Mouse (Mus musculus) gastrocnemius, postnatal 25 days (tissue): ENCODE measurements around the gene Plch2. TPM values are rescaled to one million over a fixed set of nuclear protein-coding genes. Genes with fewer than 3 reads are reported as not detected.

Experiments used
- DNase-seq: peaks from one replicate; pipeline ENCODE4 v3.0.0; 2022
- total RNA-seq, 2 experiments: library from RNA; stranded (reverse); gene quantifications; 1 replicate in 1 of 2; 2 replicates in 1 of 2; pipeline ENCODE4 v1.2.3; 2021

The Plch2 gene
- total RNA-seq, 2 experiments from 2014 or later: 0.05 to 0.21 TPM

DNA sequence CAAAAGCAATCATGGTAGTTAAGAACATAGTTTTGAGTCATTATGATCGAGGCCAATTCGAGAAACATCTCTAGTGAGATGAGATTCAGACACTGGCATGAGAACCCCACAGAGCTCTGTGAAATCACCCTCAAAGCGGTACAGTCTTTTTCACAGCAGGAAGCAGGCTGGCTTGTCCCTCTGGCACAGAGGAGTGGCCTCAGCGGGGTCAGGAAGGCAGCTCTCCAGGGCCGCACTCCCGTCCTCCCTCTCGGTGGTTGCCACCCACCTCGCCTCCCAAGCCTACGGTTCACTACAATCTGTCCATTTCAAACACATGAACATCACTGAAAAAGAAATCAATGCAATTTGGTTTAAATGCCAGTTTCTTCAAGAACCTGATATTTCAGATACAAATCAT lies 17.8 kb upstream of the Plch2 start:
- no peak for DNase-seq

DNA sequence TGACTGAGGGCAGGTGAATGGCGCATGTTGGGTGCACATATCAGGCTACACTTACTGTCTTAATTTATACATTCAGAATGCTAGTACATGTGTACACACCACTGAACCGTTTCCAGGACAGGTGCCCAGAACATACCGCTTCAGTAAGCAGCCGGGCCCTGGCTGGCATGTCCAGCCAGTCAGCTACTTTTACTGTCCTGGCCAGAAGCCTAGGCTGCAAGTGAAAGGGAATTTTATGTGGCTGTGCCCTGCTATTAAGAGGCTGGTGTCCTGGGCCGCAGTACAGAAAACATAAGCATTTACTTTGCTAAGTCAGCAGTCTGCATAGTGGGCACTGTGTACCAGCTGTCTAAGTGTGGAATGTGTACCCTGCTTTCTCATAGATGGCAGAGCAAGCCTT lies 14.3 kb upstream of the Plch2 start:
- peak; percentile 63 for DNase-seq

GRCm38 (mm10) chr4:155070199-155070598 lies 13.6 kb upstream of the Plch2 start:
- no peak for DNase-seq

DNA sequence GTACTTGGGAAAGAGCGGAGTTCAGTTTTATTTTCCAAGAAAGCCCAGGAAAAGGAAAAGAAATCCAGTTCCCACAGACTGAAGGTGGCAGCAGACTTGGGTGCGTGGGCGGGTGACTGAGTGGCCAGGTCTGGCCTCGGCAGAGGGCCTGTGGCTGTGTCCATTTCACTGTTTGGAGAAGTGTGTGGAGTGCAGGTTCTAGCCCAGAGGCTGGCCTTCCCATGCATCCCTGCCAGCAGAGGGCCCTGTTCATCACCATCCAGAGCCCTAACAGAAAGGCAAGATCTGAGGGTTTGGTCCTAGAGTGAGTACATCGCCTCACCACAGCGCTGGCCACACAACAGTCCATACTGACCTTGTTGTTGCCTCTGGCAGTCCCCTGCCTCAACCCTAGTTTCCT lies 12.6 kb upstream of the Plch2 start:
- no peak for DNase-seq

GRCm38 (mm10) chr4:155068357-155068972 lies 11.9 kb upstream of the Plch2 start:
- DNase-seq: no peak

GRCm38 (mm10) chr4:155066834-155067522 lies 10.4 kb upstream of the Plch2 start, which contains the start of gene Pex10:
Gene Pex10 (plus strand): TSS chr4:155067016.
- peak; percentile 97 for DNase-seq

DNA sequence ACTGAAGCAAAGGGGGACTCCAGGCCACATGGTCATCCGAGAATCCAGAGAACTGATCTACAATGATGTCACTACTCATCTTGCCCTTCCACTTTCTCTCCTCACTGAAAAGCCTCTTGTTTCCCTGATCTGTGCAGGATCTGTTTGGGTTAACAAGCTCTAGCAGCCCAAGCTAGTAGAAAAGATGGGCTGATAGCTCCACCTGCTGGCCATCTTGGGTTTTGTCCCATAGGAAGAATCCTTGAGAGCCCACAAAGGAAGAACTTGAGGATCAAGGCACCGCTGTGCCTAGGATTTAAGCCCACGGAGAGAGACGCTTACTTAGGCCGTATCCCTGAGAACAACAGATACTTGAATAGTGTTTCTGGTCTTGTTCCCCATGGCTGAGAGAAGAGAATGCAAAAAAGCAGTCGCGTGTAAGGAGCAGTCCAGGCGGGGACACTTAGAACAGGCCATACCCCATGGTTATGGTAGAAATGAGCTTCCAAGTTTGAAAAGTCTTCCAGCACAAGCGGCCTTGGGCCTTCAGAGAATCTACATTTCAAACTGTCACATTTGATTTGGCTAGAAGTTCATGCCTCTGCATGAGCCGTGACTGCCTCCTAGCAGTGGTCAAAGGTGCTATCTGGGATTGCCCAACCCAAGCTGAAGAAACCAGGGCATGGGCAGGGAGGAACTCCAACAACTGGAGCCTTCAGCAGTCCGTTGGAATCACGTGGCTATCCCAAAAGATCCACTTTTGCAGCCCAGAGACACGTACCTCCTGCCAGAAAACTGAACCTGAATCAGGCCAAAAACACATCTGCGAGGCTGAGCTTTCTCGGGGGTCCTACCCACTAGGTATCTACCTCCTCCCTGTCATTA lies 9.6 kb upstream of the Plch2 start:
- peak; percentile 68 for DNase-seq

- no peak for DNase-seq
Observed at GRCm38 (mm10) chr4:155064474-155064873, 7.9 kb upstream of the Plch2 start.

DNA sequence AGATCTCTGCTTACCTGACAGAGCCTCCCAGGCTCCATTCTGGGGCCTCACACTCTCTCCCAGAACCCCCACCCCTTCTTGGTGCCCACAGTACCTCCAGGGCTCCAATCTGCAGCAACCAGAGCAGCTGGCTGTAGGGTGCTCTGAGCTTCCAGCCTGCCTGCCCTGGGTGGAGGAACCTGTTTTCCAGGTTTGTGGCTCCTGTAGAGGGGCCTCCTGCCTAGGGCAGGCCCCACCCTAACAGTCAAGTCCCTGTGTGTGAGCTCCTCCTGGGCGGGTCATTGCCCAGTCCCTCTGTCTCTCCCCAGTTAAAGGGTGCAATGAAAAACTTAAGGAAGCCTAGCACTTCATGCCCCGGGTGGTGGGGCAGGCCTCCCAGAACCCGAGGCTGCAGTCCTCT lies 7.3 kb upstream of the Plch2 start:
- no peak for DNase-seq

- DNase-seq: no peak
Observed at GRCm38 (mm10) chr4:155058325-155058724, 1.7 kb upstream of the Plch2 start.

DNA sequence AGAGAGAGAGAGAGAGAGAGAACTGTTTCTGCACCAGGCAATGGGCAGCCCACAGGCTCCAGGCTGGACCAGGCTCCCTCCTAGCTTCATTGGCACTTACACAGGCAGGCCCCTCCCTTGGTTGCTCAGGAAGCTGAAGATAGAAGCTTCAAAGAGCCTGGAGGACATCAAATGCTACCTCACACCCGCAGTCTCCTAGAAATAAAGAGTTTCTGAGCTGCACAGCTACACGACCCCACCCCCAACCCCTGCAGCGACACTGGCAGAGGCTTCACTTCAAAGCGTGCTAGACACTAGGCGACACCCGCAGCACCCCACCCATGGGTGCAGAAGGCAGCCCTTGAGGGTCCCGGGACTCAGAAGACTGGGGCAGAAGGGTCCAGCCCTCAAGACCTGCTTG lies 6.5 kb downstream of the Plch2 start:
- DNase-seq: no peak

- no peak for DNase-seq
Observed at GRCm38 (mm10) chr4:155046636-155047035, 9.9 kb downstream of the Plch2 start.

- no peak for DNase-seq
Observed at GRCm38 (mm10) chr4:155043289-155043625, 13.3 kb downstream of the Plch2 start.

- DNase-seq: no peak
Observed at GRCm38 (mm10) chr4:155042606-155043288, 13.8 kb downstream of the Plch2 start.

- no peak for DNase-seq
Observed at GRCm38 (mm10) chr4:155040696-155041095, 15.9 kb downstream of the Plch2 start.

- DNase-seq: no peak
Observed at GRCm38 (mm10) chr4:155040197-155040596, 16.4 kb downstream of the Plch2 start.

DNA sequence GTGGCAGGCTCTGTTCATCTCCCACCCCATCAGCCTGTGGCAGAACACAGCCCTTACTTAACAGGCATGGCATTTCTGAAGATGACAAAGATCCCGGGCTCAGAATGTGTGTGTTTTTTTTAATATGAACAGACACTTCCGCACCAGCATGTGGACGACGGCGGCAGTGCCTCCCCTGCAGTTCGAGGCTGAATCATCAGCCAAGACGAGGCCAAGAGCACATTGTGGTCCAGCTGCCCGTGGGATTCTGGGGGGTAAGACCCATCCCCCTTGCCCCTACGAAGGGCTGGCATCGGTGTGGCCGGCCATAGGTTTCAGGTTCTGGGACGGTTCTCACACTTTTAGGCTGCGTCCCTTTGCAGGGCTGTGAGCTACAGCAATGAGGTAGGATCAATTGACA lies 21.8 kb downstream of the Plch2 start:
- no peak for DNase-seq

DNA sequence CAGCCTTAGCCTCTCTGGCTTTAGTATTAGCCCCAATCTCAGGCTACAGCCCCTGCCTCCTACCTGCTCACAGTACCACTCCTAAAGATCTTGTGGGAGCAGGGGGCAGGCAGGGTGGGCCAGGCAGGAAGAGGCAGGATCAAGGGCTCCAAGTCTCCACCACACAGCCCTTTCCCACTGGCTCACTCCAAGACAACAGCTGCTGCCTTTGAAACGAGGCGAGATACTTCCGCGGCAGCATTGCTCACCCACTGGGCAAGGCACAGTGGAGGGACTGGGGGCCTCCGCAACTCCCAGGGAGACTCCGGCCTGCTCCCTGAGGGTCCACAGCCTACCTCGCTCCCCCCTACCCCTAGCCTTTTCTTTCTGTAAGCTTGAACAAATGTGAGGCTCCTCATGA lies 22.4 kb downstream of the Plch2 start:
- DNase-seq: no peak

GRCm38 (mm10) chr4:155033115-155033514 lies 23.5 kb downstream of the Plch2 start:
- no peak for DNase-seq

DNA sequence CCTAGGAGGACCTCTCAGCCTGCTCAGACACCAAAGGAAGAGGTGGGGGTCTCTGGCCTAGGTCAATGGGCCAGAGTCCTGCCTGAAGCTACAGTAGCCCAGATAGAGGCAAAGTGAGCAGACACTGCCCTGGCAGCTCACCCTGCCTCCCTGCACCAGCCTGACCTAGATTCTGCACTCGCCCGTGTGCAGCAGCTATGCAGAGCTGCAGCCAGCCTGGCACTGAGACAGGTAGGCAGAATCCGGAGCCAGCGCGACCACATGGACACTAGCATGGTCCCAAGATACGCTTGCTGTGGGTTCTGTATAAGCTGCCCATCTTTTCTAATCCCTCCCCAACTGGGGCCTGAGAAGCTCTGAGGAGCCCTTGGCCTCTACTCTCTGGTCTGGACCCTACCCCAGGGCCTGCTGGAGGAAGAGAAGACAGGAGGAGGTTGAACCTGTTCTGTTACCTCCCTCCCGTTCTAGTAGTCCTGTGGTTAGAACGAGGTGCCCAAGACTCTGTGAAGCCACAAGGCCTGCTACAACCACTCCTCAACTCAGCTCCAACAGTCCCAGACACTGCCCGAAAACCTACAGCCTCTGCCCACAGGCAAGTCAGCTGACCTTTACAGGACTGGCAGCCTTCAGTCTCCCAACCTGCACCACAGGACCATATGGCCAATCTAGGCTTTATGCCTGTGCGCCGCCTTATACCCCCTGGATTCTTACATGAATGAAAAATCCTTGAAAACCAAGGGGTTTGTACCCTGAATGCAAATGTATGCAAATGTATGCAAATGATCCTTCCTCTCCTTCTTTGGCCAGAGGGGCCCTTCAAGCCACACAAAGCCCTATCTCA lies 32.2 kb downstream of the Plch2 start:
- no peak for DNase-seq

- no peak for DNase-seq
Observed at GRCm38 (mm10) chr4:155022228-155022855, 34.2 kb downstream of the Plch2 start.
